Mouse (Mus musculus): ENCODE measurements around the gene Slc17a9. TPM values are rescaled to one million over a fixed set of nuclear protein-coding genes. Genes with fewer than 3 reads are reported as not detected.

Gene Slc17a9
- polyA plus RNA-seq (2014; fragmentation: Illumina TruSeq; extraction: RNeasy Lipid Tissue Mini Kit (QIAGEN cat#74804); ENCODE audit: insufficient read depth, low read depth, low replicate concordance), result 2.8 TPM

GRCm38 (mm10) chr2:180724585-180725413 is at the start of gene Slc17a9:
Gene Slc17a9, plus strand, starts transcription at chr2:180725263.

GRCm38 (mm10) chr2:180709923-180710272 is 15.2 kb upstream of the Slc17a9 start, which contains the start of the genes Dido1 and Gid8:
Gene Dido1, minus strand, starts transcription at chr2:180709999.
Gene Gid8, plus strand, starts transcription at chr2:180710117.

GRCm38 (mm10) chr2:180776793-180777192 is 51.7 kb downstream of the Slc17a9 start, which contains the start of gene Bhlhe23:
Gene Bhlhe23, minus strand, starts transcription at chr2:180776900.

Other genes starting within 250 kb of the Slc17a9 start
- gene Ntsr1, start 225.3 kb upstream of the Slc17a9 start, polyA plus RNA-seq (2014; fragmentation: Illumina TruSeq; extraction: RNeasy Lipid Tissue Mini Kit (QIAGEN cat#74804); ENCODE audit: insufficient read depth, low read depth, low replicate concordance), result not detected
- 13.8 TPM for gene Mrgbp, start 144.0 kb upstream of the Slc17a9 start, polyA plus RNA-seq (2014; fragmentation: Illumina TruSeq; extraction: RNeasy Lipid Tissue Mini Kit (QIAGEN cat#74804); ENCODE audit: insufficient read depth, low read depth, low replicate concordance)
- gene Ogfr, start 136.0 kb upstream of the Slc17a9 start, polyA plus RNA-seq (2014; fragmentation: Illumina TruSeq; extraction: RNeasy Lipid Tissue Mini Kit (QIAGEN cat#74804); ENCODE audit: insufficient read depth, low read depth, low replicate concordance), result 37.8 TPM
- 1.1 TPM for gene Col9a3, start 127.5 kb upstream of the Slc17a9 start, polyA plus RNA-seq (2014; fragmentation: Illumina TruSeq; extraction: RNeasy Lipid Tissue Mini Kit (QIAGEN cat#74804); ENCODE audit: insufficient read depth, low read depth, low replicate concordance)
- not detected for gene Tcfl5, start 82.6 kb upstream of the Slc17a9 start, polyA plus RNA-seq (2014; fragmentation: Illumina TruSeq; extraction: RNeasy Lipid Tissue Mini Kit (QIAGEN cat#74804); ENCODE audit: insufficient read depth, low read depth, low replicate concordance)
- 6.5 TPM for gene Dido1, start 15.3 kb upstream of the Slc17a9 start, polyA plus RNA-seq (2014; fragmentation: Illumina TruSeq; extraction: RNeasy Lipid Tissue Mini Kit (QIAGEN cat#74804); ENCODE audit: insufficient read depth, low read depth, low replicate concordance)
- 32.2 TPM for gene Gid8, start 15.1 kb upstream of the Slc17a9 start, polyA plus RNA-seq (2014; fragmentation: Illumina TruSeq; extraction: RNeasy Lipid Tissue Mini Kit (QIAGEN cat#74804); ENCODE audit: insufficient read depth, low read depth, low replicate concordance)
- not detected for gene Bhlhe23, start 51.6 kb downstream of the Slc17a9 start, polyA plus RNA-seq (2014; fragmentation: Illumina TruSeq; extraction: RNeasy Lipid Tissue Mini Kit (QIAGEN cat#74804); ENCODE audit: insufficient read depth, low read depth, low replicate concordance)
- gene Ythdf1, start 195.7 kb downstream of the Slc17a9 start, polyA plus RNA-seq (2014; fragmentation: Illumina TruSeq; extraction: RNeasy Lipid Tissue Mini Kit (QIAGEN cat#74804); ENCODE audit: insufficient read depth, low read depth, low replicate concordance), result 21.9 TPM
- gene Birc7, start 203.8 kb downstream of the Slc17a9 start, polyA plus RNA-seq (2014; fragmentation: Illumina TruSeq; extraction: RNeasy Lipid Tissue Mini Kit (QIAGEN cat#74804); ENCODE audit: insufficient read depth, low read depth, low replicate concordance), result not detected
- gene Nkain4, start 229.4 kb downstream of the Slc17a9 start, polyA plus RNA-seq (2014; fragmentation: Illumina TruSeq; extraction: RNeasy Lipid Tissue Mini Kit (QIAGEN cat#74804); ENCODE audit: insufficient read depth, low read depth, low replicate concordance), result 70.8 TPM
- 21.3 TPM for gene Arfgap1, start 242.0 kb downstream of the Slc17a9 start, polyA plus RNA-seq (2014; fragmentation: Illumina TruSeq; extraction: RNeasy Lipid Tissue Mini Kit (QIAGEN cat#74804); ENCODE audit: insufficient read depth, low read depth, low replicate concordance)